Mouse (Mus musculus): ENCODE measurements around the gene Nr1d1.

Nr1d1 gene

DNA sequence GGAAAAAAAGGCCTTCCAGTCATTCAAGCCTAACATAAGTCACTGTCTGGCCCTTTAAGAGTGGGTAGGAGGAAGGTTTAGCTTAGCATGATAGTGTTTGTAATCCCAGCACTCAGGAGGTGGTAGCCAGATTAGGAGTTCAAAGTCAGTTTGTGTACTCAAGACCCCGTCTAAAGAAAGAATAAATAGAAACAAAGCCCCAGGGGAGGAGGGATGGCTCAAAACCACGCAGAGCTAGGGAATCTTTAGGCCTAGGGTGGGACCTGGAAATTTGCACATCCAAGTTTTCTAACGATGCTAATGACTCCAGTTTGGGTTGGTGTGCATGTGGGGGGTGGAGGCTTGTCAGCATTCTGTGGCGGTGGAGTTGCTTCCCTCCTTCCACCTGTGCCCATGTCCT lies 16.9 kb upstream of the Nr1d1 start:
- ChIA-PET CTCF (interaction anchor here in 3 of 4 experiments (0.5 to 1.4 kb wide), 14 partner anchors 18 to 539 kb away, joined by 3 to 5 read pairs (median 3); partner anchors contain the start of gene Thra (in 1 of the 3)), POLR2A (interaction anchor here in 3 of 4 experiments (0.6 to 1.8 kb wide), 20 partner anchors 10 to 319 kb away, joined by 3 to 16 read pairs (median 4); partner anchors contain the start of genes Nr1d1 (in 2 of the 3), Casc3 (in 1 of the 3), Psmd3 (in 1 of the 3) and Thra (in 1 of the 3))

DNA sequence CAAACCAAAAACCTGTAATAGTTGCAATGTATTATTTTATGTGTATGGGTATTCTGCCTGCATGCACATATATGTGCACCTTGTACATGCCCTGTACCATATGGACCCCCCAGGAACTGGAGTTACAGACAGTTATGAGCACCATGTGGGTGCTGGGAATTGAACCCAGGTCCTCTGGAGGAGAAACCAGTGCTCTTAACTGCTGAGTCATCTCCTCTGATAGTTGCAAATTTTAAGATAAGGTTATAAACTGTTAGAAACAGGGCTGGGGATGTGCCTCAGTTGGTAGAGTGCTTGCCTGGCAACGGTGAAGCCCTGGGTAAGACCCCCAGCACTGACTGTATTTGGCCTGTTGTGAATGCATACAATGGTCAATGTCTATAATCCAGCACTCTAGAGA lies 16.3 kb upstream of the Nr1d1 start:
- CTCF ChIA-PET = interaction anchor here in 3 of 4 experiments (0.5 to 1.4 kb wide), 7 partner anchors 34 to 178 kb away, joined by 3 to 5 read pairs (median 3); partner anchors contain the start of gene Thra (in 1 of the 3)
- POLR2A ChIA-PET = interaction anchor here in 3 of 4 experiments (0.6 to 3.4 kb wide), 20 partner anchors 9 to 319 kb away, joined by 3 to 27 read pairs (median 4); partner anchors contain the start of genes Nr1d1 (in 2 of the 3), Casc3 (in 1 of the 3), Psmd3 (in 1 of the 3) and Thra (in 1 of the 3)

DNA sequence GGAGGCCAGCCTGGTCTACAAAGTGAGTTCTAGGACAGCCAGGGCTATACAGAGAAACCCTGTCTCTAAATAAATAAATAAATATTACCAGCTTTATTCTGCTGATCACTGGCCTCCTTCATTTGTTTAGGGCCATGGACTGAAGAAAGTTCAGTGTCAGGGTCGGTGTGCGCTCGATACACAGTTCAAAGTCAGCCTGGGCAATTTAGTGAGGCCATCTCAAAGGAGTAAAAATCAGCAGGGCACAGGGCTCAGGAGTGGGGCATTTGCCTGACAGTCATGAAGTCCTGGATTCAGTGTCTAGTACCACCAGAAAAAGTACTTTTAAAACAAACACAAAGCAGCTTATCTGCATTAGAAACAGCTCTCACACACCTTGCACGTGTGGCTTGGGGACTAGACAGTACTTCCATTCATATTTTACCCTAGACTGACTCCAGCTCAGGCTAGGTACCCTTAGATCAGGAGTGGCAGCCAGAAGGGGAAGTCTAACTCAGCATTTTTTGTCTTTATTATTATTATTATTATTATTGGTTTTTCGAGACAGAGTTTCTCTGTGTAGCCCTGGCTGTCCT lies 15.6 kb upstream of the Nr1d1 start:
- CTCF ChIA-PET = interaction anchor here in 3 of 4 experiments (0.6 to 1.2 kb wide), 5 partner anchors 11 to 732 kb away, joined by 3 to 6 read pairs (median 5); no protein-coding TSS in a partner anchor
- POLR2A ChIA-PET = interaction anchor here (0.6 to 5.9 kb wide), 13 partner anchors 9 to 192 kb away, joined by 3 to 36 read pairs (median 4); partner anchors contain the start of genes Gjd3 (in 1 of the 4) and Nr1d1 (in 1 of the 4)

DNA sequence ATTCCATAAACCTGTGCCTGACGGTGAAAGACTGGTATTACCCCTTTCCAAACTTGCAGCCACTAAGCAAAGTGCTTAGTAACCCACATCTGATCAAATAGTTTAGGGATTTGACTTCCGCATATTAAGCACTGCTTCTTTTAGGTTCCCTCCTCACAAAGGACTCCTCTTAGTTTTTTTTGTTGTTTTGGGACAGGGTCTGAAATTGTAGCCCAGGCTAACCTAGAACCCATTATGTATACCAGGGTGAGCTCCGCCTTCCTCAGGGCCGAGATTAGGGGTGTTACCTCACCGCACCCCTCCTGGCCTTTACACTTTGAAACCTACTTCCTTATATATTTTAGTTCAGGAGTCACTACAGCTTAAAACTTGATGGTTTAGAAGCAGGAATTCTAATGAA lies 14.7 kb upstream of the Nr1d1 start:
- POLR2A ChIA-PET = interaction anchor here (0.6 to 5.9 kb wide), 22 partner anchors 8 to 1530 kb away, joined by 3 to 36 read pairs (median 4); partner anchors contain the start of genes Eif1 (in 1 of the 4), Msl1 (in 1 of the 4) and Nr1d1 (in 1 of the 4)
- CTCF ChIA-PET = interaction anchor here (0.5 to 2.1 kb wide), 13 partner anchors 16 to 447 kb away, joined by 3 to 10 read pairs (median 4); no protein-coding TSS in a partner anchor

DNA sequence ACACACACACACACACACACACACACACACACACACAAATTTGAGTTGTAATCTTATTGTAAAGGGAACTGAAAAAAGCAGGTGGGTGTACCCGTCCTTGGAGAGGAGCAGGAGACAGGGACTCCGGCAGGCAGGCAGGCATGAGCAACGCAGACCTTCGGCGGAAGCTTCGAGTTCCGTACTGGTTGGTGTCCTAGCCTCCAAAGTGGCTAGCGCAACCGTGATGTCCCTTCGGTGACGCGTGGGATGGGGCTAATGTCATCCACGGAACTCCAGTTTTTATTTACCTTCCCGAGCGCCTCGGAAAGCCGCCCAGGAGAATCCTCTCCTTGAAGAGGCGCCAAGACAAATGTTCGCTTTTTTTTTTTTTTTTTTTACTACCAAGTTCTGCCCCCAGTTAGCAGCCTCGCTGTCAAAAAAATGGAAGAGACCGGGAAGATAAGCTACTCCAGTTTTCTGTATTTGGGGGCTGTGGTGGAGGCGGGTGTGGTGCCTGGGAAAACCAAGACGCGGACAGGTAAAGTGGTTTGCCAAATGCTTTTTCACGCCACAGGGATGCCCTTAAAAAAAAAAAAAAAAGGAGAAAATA lies 14.2 kb upstream of the Nr1d1 start:
- CTCF ChIA-PET = interaction anchor here (0.5 to 4.3 kb wide), 35 partner anchors 13 to 447 kb away, joined by 3 to 66 read pairs (median 4); partner anchors contain the start of genes Nr1d1 (in 2 of the 4), Casc3 (in 1 of the 4), Cdc6 (in 1 of the 4) and Csf3 (in 1 of the 4)

DNA sequence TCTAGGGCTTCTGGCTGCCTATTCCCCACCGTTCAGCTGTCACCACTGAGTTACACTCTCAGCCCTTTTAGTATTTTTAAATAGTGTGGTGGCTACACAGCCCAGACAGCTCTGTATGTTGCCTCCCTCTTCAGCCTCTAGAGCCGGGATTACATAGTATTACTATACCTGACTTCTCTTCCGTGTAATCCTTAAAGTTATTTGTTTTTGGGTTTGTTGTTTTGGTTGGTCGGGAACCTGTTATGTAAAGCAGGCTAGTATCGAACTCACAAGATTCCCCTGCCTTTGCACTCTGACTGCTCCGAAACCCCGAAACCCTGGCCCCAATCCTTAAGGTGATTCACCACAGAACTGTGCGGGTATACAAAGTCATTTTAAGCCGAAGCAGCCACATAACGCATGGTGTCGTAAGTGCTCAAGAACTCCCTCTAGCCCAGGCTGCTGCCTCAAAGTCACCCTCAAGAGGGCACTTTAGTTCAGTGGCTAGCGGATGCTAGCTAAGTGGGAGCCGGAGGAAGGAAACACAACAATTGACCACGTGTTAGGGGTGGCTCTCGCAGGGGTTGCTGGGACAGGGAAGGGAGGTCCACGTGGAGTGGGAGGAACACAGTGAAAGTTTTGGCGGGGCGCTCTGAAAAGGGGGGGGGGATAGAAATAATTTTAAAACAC lies 13.6 kb upstream of the Nr1d1 start:
- ChIA-PET POLR2A (interaction anchor here (0.5 to 5.9 kb wide), 45 partner anchors 8 to 1663 kb away, joined by 3 to 36 read pairs (median 4); partner anchors contain the start of genes Msl1 (in 1 of the 4), Nr1d1 (in 1 of the 4), Ormdl3 (in 1 of the 4) and Psmd3 (in 1 of the 4)), CTCF (interaction anchor here (0.5 to 4.3 kb wide), 33 partner anchors 12 to 205 kb away, joined by 3 to 66 read pairs (median 4); partner anchors contain the start of genes Csf3 (in 2 of the 4), Nr1d1 (in 2 of the 4), Casc3 (in 1 of the 4) and Cdc6 (in 1 of the 4))

More for the DNA sequence above, 14.2 kb upstream of the Nr1d1 start:
- POLR2A ChIA-PET = interaction anchor here (0.6 to 5.9 kb wide), 47 partner anchors 8 to 1663 kb away, joined by 3 to 36 read pairs (median 3); partner anchors contain the start of genes Eif1 (in 1 of the 4), Msl1 (in 1 of the 4), Nr1d1 (in 1 of the 4) and Ormdl3 (in 1 of the 4)

DNA sequence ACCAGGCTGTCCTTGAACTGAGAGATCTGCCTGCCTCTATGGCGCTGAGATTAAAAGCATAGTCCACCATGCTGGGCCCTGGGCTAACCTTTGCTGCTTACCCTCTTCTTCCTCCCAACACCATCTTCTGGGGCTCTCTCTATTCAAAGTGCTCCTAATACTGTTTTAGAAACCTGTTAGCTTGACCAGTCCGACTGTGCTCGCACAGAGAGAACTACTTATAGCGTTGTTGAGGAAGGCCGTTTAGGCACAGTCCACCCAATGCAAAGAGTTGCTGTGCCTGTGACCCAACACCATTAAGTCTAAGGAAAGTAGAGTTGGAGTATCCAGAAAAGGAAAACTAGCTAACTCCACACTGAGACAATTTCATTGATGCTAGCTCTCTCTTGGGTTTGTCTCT lies 13.0 kb upstream of the Nr1d1 start:
- CTCF ChIA-PET = interaction anchor here (0.7 to 4.3 kb wide), 18 partner anchors 12 to 106 kb away, joined by 3 to 66 read pairs (median 8); partner anchors contain the start of genes Csf3 (in 2 of the 4), Nr1d1 (in 1 of the 4) and Thra (in 1 of the 4)
- POLR2A ChIA-PET = interaction anchor here in 2 of 4 experiments (0.6 to 5.9 kb wide), 21 partner anchors 9 to 107 kb away, joined by 3 to 36 read pairs (median 11); partner anchors contain the start of genes Psmd3 (in 2 of the 2), Msl1 (in 1 of the 2) and Nr1d1 (in 1 of the 2)

DNA sequence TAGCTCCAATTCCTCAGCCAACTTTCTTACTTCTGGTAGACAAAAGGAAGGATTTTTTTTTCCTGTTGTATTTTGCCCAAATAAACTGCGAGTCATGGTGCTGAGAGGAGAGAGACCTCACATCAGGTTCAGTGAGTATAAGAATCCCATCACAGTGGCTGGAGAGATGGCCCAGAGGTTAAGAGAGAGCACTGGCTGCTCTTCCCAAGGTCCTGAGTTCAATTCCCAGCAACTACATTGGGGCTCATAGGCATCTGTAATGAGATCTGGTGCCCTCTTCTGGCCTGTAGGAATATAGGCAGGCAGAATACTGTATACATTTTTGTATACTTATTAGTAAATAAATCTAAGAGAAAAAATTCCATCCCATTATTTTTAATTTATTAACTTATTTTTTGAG lies 12.6 kb upstream of the Nr1d1 start:
- ChIA-PET POLR2A (interaction anchor here in 2 of 4 experiments (0.6 to 5.9 kb wide), 23 partner anchors 10 to 106 kb away, joined by 3 to 36 read pairs (median 8); partner anchors contain the start of genes Nr1d1 (in 2 of the 2), Msl1 (in 1 of the 2), Psmd3 (in 1 of the 2) and Thra (in 1 of the 2)), CTCF (interaction anchor here in 3 of 4 experiments (0.8 to 4.3 kb wide), 31 partner anchors 11 to 364 kb away, joined by 3 to 76 read pairs (median 9); partner anchors contain the start of genes Psmd3 (in 2 of the 3), Thra (in 2 of the 3), Csf3 (in 1 of the 3) and Mien1 (in 1 of the 3))

DNA sequence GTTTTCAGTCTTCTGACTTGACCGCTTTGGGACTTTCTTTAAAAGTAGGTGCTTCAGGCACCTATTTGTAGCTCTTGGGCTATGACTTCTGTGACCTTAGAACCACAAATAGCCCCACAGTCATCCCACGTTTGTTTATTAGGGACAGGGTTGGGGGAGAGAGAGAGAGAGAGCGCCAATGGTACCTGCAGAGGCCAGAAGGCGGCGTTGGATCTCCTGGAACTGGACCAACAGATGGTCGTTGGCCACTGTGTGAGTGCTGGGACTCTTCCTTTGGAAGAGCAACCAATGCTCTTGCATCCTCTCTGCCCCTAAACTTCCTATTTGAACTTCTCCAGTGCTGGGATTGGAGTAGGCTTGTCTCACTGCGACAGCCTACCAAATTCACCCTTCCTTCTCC lies 12.1 kb upstream of the Nr1d1 start:
- ChIA-PET POLR2A (interaction anchor here (0.7 to 5.9 kb wide), 44 partner anchors 8 to 154 kb away, joined by 3 to 36 read pairs (median 6); partner anchors contain the start of genes Psmd3 (in 3 of the 4), Msl1 (in 2 of the 4), Nr1d1 (in 2 of the 4) and Thra (in 2 of the 4)), CTCF (interaction anchor here (0.6 to 4.3 kb wide), 101 partner anchors 9 to 1853 kb away, joined by 3 to 76 read pairs (median 5); partner anchors contain the start of genes Csf3 (in 3 of the 4), Nr1d1 (in 3 of the 4), Psmd3 (in 2 of the 4) and Thra (in 2 of the 4))

DNA sequence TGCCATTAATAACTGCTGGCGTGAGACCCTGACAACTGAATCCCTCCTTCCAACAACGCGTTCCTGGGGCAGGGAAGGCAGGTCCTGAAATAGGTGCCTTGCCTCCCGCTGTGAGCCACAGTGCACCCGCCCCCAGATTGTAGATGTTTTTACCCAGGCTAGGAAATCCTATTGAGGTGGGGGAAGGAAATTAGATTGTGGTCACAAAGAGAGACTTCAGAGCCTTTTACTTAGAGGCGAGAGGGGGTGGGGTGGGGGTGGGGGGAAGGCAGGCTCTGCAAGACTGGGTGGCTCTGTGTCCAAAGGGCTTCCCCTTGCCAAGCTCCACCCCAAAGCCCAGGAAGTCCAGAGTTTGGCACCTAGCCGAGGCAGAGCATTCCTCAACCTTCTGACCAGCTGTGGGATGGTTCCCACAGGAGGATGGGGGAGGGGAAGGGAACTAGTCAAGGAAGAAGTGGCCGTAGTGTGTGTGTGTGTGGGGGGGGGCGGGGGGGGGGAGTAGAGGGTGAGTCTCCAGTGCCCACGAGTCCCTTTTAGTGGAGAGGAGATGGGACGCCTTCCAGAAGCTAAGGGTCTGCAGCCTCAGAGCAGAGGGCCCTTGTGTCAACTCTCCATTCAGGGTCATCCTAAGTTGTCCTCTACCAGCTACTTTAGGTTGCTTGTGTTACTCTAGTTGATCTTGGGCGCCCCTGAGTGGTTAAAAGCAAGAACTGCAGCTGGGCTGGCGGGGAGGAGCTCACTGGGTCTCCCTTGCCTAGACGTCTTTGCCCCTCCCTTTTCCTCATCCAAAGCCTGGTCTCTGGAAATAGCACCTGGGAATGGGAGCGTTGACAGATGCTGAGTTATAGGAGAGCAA lies 11.5 kb upstream of the Nr1d1 start:
- POLR2A ChIA-PET = interaction anchor here (0.7 to 5.9 kb wide), 50 partner anchors 9 to 155 kb away, joined by 3 to 36 read pairs (median 6); partner anchors contain the start of genes Psmd3 (in 3 of the 4), Msl1 (in 2 of the 4), Nr1d1 (in 2 of the 4) and Thra (in 2 of the 4)
- CTCF ChIA-PET = interaction anchor here (0.5 to 4.3 kb wide), 113 partner anchors 9 to 1853 kb away, joined by 3 to 76 read pairs (median 4); partner anchors contain the start of genes Csf3 (in 3 of the 4), Nr1d1 (in 3 of the 4), Psmd3 (in 3 of the 4) and Thra (in 2 of the 4)

DNA sequence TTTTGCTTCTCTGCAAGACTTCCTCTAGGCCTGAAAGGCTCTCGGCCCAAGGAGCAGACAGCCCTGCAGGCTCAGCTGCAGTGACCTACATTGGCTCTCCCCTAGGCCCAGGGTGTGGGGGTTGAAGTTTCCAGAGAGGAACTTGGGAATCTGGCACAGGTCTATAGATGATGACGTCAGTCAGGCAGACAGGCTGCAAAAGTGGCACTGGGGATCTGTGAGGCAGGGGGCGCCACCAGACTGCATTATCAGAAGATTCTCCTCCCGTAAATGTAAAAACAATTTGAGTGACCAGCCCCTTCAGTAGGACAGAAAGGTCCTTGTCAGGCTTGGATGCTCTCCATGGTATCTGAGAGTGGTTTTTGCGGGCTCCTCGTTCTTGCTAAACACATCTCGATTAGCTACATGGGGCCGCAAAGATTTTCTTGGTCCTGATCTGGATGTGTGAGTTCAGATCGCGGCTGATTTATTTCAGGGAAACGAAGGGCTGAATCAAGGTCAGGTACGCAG lies 10.7 kb upstream of the Nr1d1 start:
- ChIA-PET POLR2A (interaction anchor here (0.8 to 5.9 kb wide), 34 partner anchors 9 to 156 kb away, joined by 3 to 36 read pairs (median 6); partner anchors contain the start of genes Nr1d1 (in 2 of the 4), Thra (in 2 of the 4), Cdc6 (in 1 of the 4) and Gsdma (in 1 of the 4)), CTCF (interaction anchor here (0.5 to 4.3 kb wide), 39 partner anchors 8 to 217 kb away, joined by 3 to 76 read pairs (median 7); partner anchors contain the start of genes Csf3 (in 3 of the 4), Nr1d1 (in 2 of the 4), Thra (in 2 of the 4) and Msl1 (in 1 of the 4))

DNA sequence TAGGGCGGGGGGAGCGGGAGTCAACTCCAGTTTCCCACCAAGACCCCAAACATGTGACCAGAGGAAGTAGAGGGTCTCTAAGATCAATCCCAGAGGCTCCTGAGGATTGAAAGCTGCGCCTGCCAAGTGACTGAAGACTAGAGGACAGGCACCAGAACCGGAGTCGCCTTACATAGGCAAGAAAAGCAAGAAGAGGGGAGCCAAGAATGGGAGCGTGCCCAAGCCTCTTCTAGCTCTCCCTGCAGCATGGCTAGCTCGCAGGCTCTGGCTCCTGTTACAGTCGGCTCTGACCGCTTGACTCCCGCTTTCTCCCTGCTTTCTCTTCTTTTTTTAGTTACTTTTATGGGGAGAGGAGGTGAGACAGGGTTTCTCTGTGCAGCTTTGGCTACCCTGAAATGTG lies 10.1 kb upstream of the Nr1d1 start:
- ChIA-PET POLR2A (interaction anchor here in 3 of 4 experiments (0.8 to 5.9 kb wide), 14 partner anchors 8 to 64 kb away, joined by 3 to 36 read pairs (median 16); partner anchors contain the start of genes Nr1d1 (in 2 of the 3), Msl1 (in 1 of the 3) and Thra (in 1 of the 3)), CTCF (interaction anchor here (0.6 to 4.3 kb wide), 14 partner anchors 9 to 112 kb away, joined by 3 to 76 read pairs (median 8); partner anchors contain the start of genes Nr1d1 (in 2 of the 4), Msl1 (in 1 of the 4) and Thra (in 1 of the 4))

DNA sequence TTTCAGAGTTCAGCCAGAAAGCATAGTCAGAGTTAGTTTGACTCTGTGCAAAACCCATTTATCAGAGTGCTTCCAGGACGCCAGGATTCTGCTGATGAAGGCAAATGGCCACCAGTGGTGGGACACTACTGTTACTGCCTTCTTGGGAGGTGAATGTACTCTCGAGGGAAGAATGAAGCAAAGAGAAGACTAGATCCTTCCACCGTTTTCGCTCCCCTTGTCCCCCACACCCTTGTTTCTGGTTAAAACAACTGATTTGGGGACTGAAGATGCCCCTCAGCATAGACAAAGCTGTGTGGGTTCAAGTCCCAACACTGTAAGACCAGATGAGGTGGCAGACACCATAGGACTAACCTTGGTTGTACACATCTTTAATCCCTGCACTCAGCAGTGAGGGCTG lies 9.0 kb upstream of the Nr1d1 start:
- ChIA-PET POLR2A (interaction anchor here in 2 of 4 experiments (1.1 to 3.8 kb wide), 6 partner anchors 10 to 102 kb away, joined by 3 to 21 read pairs (median 5); partner anchors contain the start of genes Msl1 (in 1 of the 2), Nr1d1 (in 1 of the 2) and Psmd3 (in 1 of the 2)), CTCF (no interaction called here)

DNA sequence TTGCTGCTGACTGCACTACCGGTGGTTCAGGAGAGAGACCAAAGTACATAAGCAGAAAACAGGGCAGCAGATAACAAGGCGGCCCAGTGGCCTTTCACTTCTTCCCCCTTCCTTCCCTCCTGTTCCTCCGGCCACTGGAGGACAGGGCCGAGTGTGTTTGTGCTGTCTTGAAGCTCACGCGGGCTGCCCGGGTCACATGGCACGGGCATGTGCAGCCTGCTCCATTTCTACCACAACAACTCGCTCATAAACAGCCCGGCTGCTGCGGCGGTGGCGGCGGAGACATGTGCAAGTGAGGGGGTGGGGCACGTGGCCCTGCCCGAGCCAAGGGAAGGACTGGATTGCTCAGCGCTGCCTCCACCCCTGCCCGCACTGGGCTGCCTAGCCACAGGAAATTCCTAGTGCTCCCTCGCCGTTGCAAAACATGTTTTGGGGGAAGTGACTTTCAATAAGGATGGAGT lies 8.1 kb upstream of the Nr1d1 start:
- CTCF ChIA-PET = interaction anchor here in 3 of 4 experiments (0.6 to 1.8 kb wide), 7 partner anchors 9 to 82 kb away, joined by 3 to 8 read pairs (median 4); partner anchors contain the start of gene Csf3 (in 1 of the 3)
- POLR2A ChIA-PET = interaction anchor here in 2 of 4 experiments (0.8 to 3.8 kb wide), 22 partner anchors 9 to 125 kb away, joined by 3 to 21 read pairs (median 4); partner anchors contain the start of genes Msl1 (in 2 of the 2), Nr1d1 (in 1 of the 2), Psmd3 (in 1 of the 2) and Thra (in 1 of the 2)

Measured in embryonic stem cell, embryonic (primary cell).